Mouse (Mus musculus) E14TG2a.4 (cell line): ENCODE data around the gene Ccdc90b.

Source experiments
- H3K27me3 ChIP-seq: 2 replicates; pipeline ENCODE4 v1.6.1; 2014; ENCODE audit warnings: low read length, control low read depth; ENCODE audit not compliant: insufficient read depth
- H3K36me3 ChIP-seq: 2 replicates; pipeline ENCODE4 v1.6.1; 2014; ENCODE audit warnings: low read length, control low read depth; ENCODE audit not compliant: insufficient read depth
- H3K4me1 ChIP-seq: replicated peaks from 2 replicates; pipeline ENCODE4 v1.6.1; 2014; ENCODE audit warnings: low read depth, low read length, control low read depth
- H3K4me3 ChIP-seq: replicated peaks from 2 replicates; pipeline ENCODE4 v1.5.1; 2014; ENCODE audit warnings: mild to moderate bottlenecking, low read length
- H3K9me3 ChIP-seq: 2 replicates; pipeline ENCODE4 v1.6.1; 2014; ENCODE audit warnings: low read length, control low read depth
- CTCF ChIP-seq: conservative IDR thresholded peaks from 2 replicates; pipeline ENCODE4 v1.5.1; 2014; ENCODE audit warnings: low read length
- NANOG ChIP-seq: IDR thresholded peaks from 2 replicates; pipeline ENCODE4 v1.6.1; 2014; ENCODE audit warnings: borderline replicate concordance, low read length, mixed read lengths
- POU5F1 ChIP-seq: IDR thresholded peaks from 2 replicates; pipeline ENCODE4 v1.6.1; 2014; ENCODE audit warnings: low read length, borderline replicate concordance

The Ccdc90b gene

DNA sequence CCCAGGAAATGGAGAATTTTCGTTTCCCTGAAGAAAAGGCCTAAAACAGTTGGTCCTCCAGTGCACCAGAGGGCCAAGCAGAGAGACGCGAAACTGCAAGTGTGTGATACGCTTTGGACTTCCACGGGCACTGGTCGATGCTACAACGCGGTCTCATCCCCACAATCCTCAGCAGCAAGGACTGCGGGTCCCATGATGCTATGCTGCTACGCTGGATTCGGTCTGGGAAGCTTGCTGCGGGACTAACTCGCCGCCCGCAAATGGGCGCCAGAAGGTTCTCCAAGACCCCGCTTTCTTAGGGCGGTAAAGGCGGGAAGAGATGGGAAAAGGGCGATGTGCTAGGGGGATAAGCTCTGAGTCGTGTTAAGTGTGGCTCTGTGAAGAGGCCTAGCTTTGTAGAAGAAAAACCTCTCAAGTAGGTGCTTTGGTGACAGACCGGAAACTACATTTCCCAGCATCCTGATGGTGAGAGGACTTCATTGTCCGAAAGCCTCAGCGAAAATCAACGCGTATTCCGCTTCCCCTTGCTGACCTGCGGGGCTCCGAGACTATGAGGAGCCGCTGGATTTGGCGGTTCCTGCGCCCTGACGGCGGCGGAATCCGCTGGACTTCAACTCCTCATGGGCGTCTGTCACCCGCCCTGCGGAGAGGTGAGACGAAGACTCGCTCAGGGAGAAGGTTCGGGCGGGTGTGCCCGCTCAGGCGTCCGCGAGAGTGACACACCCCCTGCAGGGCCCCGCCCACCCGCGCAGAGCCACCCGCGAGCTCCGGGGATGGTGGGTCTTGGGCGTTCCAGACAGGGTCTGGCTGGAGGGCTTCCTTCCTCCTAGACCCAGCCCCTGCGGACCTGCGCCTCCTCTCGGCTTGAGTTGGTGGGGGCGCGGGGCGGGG, at the start of gene Ccdc90b:
Gene Ccdc90b (plus strand): TSS at position 164 of the 891 bp plus-strand sequence.
- no peak for TF ChIP-seq NANOG
- no peak for TF ChIP-seq CTCF
- no peak for TF ChIP-seq POU5F1
- H3K4me3 ChIP-seq, result peak within 1 kb of the TSS; percentile 91
- H3K36me3 ChIP-seq, result peaks cover 8% of the 10 kb centered on the region
- peaks cover 11% of the 10 kb centered on the region for H3K4me1 ChIP-seq
- peaks cover 24% of the 10 kb centered on the region for H3K9me3 ChIP-seq
- H3K27me3 ChIP-seq, result no peaks in the 10 kb centered on the region

- Histone ChIP-seq H3K4me1 (no peaks in the 10 kb centered on the region), H3K27me3 (no peaks in the 10 kb centered on the region), H3K9me3 (no peaks in the 10 kb centered on the region), H3K36me3 (no peaks in the 10 kb centered on the region), H3K4me3 (no peak overlapping the region)
- TF ChIP-seq POU5F1 (no peak), CTCF (no peak), NANOG (no peak)
These were observed 40.6 kb upstream of the Ccdc90b start for GRCm38 (mm10) chr7:92520397-92520796.

- Histone ChIP-seq H3K4me1 (no peaks in the 10 kb centered on the region), H3K27me3 (no peaks in the 10 kb centered on the region), H3K9me3 (no peaks in the 10 kb centered on the region), H3K4me3 (no peak overlapping the region), H3K36me3 (no peaks in the 10 kb centered on the region)
- no peak for TF ChIP-seq NANOG
- peak; percentile 58 for TF ChIP-seq CTCF
These were observed 40.1 kb upstream of the Ccdc90b start for GRCm38 (mm10) chr7:92520820-92521219.

GRCm38 (mm10) chr7:92529245-92529644, 31.7 kb upstream of the Ccdc90b start:
- Histone ChIP-seq H3K27me3 (no peaks in the 10 kb centered on the region), H3K9me3 (no peaks in the 10 kb centered on the region), H3K4me1 (no peaks in the 10 kb centered on the region), H3K4me3 (no peak overlapping the region), H3K36me3 (no peaks in the 10 kb centered on the region)
- TF ChIP-seq NANOG, result no peak
- TF ChIP-seq POU5F1, result no peak
- no peak for TF ChIP-seq CTCF

GRCm38 (mm10) chr7:92532351-92533036, 28.5 kb upstream of the Ccdc90b start:
- TF ChIP-seq POU5F1 (no peak), CTCF (no peak), NANOG (no peak)
- Histone ChIP-seq H3K4me3 (no peak overlapping the region), H3K27me3 (no peaks in the 10 kb centered on the region), H3K36me3 (no peaks in the 10 kb centered on the region), H3K4me1 (no peaks in the 10 kb centered on the region), H3K9me3 (no peaks in the 10 kb centered on the region)

DNA sequence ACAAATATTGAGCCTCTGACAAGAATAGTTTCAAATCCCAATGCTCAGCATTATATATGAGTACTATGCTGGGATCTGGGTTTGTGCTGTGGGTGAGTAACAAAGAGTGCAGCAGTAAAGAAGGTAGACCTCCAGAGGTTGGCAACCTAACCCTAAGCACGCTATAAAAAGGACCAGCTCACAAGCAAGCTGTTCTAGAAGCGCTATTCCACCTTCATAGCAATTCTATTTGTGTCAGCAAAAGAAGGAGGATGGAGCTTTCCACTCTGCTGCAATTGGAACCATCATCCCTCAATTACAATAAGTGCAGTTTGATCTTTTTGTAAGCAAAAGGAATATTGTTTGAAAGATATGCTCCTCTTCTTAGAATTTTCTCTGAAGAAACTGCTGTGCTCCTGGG, 14.2 kb upstream of the Ccdc90b start:
- Histone ChIP-seq H3K9me3 (no peaks in the 10 kb centered on the region), H3K4me3 (no peak overlapping the region), H3K36me3 (no peaks in the 10 kb centered on the region), H3K4me1 (no peaks in the 10 kb centered on the region), H3K27me3 (no peaks in the 10 kb centered on the region; the same call in 1 of the 2 replicates)
- TF ChIP-seq CTCF (no peak), POU5F1 (no peak), NANOG (no peak)

DNA sequence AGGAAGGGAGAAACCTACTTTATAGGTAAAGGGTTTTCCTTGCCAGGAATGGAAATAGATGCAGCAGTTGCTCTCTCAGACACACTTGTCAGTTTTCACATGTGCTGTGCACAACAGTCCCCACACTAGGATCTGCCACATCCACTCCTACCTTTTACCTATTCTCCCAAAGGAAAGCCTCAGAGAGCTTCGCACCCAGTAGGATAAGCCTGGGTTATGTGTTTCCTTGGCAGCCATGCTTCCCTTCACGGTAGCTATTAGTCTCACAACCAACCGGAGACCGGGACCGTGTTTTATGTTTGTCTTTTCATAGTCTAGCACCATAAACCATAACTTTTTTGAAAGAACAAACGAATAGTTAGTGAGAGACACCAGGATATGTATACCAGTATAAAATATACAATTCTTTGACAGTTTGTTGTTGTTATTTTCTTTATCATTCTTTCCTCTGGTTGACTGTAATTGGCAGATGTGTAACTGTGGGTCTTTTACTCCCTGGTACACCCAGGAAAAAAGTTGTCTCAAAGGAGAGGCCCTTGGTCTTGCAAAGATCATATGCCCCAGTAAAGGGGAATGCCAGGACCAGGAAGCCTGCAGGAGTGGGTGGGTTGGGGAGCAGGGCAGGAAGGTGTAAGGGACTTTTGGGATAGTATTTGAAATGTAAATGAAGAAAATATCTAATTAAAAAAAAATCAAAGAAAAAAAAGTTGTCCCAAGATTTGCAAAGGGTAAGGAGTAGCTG, 10.5 kb upstream of the Ccdc90b start:
- TF ChIP-seq POU5F1, result no peak
- no peak for TF ChIP-seq NANOG
- TF ChIP-seq CTCF, result no peak
- H3K9me3 ChIP-seq, result no peaks in the 10 kb centered on the region

DNA sequence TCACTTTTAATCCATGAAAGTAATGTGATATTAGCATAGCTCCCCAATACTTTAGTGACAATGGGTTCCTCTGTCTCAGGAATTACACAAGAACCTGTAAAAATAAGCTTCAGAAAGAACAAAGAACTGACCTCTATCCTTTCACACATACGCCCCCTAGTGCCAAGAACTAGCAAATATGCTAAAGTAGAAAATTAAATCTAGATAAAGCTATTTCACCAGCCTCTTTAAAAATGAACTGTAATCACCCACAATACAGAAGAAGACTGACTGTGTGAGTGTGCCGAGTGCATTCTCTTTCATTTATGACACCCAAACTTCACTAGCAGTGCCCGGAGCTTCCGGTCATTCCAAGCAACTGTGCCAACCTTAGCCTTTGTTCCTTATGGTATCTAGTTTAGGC, 10.0 kb upstream of the Ccdc90b start:
- TF ChIP-seq CTCF (peak; percentile 68), NANOG (no peak)
- no peak overlapping the region for H3K4me3 ChIP-seq
- H3K36me3 ChIP-seq, result no peaks in the 10 kb centered on the region
- no peaks in the 10 kb centered on the region; the same call in 1 of the 2 replicates for H3K27me3 ChIP-seq
- H3K4me1 ChIP-seq, result no peaks in the 10 kb centered on the region
- no peaks in the 10 kb centered on the region for H3K9me3 ChIP-seq

More for the DNA sequence above, 10.5 kb upstream of the Ccdc90b start:
- no peaks in the 10 kb centered on the region for H3K36me3 ChIP-seq
- H3K27me3 ChIP-seq, result no peaks in the 10 kb centered on the region; the same call in 1 of the 2 replicates
- H3K4me1 ChIP-seq, result no peaks in the 10 kb centered on the region
- no peak overlapping the region for H3K4me3 ChIP-seq

DNA sequence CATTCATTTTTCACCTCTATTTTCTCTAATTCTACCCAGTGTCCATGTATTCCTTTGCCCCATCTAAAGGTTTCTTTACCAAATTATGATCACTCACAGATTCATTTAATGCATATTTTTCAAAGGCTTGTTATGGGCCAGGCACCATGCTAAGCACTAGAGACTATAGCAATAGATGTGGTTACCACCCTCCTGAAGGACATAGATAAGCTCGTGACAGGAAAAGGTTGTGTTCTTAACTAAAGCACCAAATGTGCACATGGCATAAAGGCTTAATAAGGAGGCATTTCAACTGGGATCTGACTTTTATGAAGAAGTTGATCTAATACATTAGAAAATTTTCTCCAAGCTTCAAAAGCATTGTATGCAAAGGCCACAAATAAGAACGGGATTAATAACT, 2.2 kb upstream of the Ccdc90b start:
- Histone ChIP-seq H3K4me1 (peaks cover 11% of the 10 kb centered on the region), H3K36me3 (no peaks in the 10 kb centered on the region), H3K27me3 (no peaks in the 10 kb centered on the region), H3K4me3 (no peak overlapping the region), H3K9me3 (peaks cover 25% of the 10 kb centered on the region)
- TF ChIP-seq POU5F1, result no peak
- no peak for TF ChIP-seq NANOG
- TF ChIP-seq CTCF, result no peak
